Mouse (Mus musculus) neural tube, embryonic 10.5 days (tissue): Measurements from ENCODE around the gene Camsap1.

Experiments used
- DNase-seq: peaks from one replicate; pipeline ENCODE4 v3.0.0-alpha.2; 2017; ENCODE audit warnings: low spot score; ENCODE audit errors: extremely low spot score

Gene Camsap1

DNA sequence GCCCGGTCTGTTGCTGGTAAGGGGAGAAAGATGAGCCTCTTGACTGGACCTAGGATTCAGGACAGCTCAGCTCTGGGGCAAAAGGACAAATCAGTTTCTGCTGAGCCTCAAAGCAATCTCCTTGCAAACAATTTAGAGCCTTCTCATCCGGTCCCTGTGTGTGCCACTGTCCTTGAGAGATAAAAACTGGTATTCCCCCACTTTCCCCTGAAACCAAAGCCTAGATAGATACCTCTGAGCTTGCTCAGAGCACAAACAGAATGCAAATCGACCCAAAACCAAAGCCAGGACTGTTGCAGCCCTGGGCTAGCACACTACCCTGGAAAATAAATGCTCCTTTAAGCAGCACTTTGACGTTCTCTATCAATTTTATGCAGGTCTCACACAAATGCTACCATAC, 4.1 kb downstream of the Camsap1 start:
- DNase-seq = no peak

GRCm38 (mm10) chr2:25977587-25978239, 5.4 kb downstream of the Camsap1 start:
- DNase-seq = no peak

DNA sequence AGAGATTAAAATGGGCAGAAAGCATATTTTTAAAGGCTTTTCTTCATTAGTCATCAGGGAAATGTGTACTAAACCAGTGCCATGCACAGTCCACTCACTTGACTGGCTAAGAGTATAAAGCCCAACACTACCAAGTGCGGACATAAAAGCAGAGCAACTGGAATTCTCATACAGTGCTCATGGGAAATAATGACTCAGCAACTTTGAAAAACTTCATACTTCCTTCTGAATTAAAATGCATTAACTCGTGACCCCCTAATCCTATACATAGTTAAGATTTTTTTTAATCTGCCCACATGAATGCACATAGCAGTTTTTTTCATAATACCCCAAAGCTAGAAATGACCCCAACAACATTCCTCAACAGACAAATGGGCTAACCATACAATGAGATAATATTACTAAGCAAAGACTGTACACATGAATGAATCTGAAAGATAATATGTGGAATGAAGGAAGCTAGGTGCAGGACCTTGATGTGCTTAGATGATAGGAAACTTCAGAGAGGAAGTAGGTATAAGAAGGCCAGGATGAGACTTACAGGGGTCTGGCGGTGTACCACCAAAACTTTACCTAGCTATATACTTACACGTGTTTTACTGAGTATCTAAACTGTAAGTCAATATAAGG, 7.8 kb downstream of the Camsap1 start:
- no peak for DNase-seq

- DNase-seq = no peak
These were observed 12.7 kb downstream of the Camsap1 start for GRCm38 (mm10) chr2:25970426-25970825.

DNA sequence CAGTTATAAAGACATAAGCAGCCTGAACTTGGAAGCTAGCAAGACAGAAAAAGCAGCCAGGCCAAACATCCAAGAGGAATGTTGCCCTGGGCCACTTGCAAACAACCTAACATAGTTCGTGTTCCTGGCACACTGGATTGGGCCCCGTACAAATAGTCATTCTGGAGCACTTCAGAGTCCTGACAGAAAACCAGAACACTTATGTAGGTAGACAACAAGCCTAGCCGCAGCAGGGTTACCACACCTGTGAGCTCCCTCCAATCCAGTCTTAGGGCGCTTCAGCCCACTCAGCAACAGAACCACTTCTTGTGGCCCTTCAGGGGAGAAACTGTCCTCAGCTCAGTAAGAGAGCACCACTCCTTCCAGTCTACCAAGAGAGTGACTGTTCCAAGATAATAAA, 13.8 kb downstream of the Camsap1 start:
- DNase-seq = no peak

DNA sequence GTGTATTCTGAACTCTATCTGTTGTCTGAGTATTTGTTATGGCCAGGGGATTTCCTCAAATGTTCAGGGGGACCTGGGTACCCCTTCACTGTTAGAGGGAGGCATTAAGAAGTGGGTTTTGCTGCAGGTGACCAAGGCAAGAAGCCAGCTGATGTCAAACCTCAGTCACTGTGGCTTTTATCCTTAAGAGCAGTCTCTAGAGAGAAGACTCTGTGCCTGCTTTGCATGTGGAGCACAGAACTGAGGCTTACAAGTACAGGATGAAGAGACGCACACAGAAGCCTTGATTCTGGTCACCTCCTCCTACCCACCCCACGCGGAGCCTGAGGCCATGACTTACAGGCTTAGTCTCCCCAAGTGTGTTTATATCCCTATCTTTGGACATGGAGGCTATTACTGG, 33.8 kb downstream of the Camsap1 start:
- DNase-seq = no peak

DNA sequence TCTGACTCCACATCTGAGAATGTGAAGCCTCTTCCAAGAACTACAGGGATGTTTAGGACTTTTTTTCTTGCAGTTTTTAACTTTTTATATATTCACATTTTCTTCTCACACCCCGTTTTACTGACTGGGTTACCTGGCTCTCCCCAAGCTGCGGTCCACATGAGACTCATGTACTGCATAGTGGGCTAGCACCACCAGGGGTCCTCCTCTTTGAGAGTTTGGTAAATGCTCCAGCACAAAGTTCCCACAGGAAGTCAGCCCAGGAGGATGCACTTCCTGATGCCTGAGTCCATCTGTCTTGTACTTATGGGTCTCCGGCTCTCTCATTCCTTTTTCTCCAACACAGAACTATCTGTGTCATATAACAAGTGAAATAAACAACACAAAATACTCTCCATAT, 35.1 kb downstream of the Camsap1 start:
- no peak for DNase-seq

DNA sequence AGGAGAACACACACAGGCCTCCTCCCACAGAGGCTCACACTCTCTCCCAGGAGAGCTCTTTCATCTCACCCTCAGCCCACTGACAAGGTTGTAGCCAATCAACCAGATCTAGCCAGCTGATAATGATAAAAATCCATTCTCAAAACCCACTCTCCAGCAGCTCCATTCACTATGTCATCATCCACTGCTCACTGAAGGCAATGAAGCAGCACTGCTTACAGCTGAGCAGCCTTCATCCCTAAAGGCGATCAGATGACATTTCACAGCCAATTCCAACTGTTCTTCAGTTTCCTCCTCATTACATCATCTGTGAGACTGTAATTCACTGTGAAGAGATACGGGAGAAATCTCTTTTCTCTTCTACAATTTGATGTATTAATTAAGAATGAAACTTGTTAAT, 39.3 kb downstream of the Camsap1 start:
- DNase-seq = no peak

DNA sequence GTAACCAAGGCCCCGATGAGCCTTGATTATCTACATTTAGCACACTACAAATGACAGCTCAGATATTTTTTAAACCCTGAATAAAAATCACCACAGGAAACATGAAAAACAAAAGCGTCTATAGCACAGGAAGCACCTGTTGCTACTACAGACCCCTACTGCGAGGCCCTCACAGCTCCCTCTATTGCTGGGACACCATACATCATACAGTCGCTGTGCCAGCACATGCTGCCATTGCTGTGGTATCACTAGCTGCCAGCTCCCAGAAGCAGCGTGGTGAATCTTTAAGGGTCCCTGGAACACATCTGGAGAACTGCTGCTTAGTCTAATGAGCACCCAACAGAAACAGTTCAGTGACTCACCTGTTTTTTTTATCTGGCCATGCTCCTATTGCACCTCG, 42.6 kb downstream of the Camsap1 start:
- DNase-seq = no peak

- DNase-seq = peak; percentile 25
These were observed 51.7 kb downstream of the Camsap1 start for GRCm38 (mm10) chr2:25931249-25931859.

- no peak for DNase-seq
These were observed 55.3 kb downstream of the Camsap1 start for GRCm38 (mm10) chr2:25927821-25928220.

GRCm38 (mm10) chr2:25924934-25925333, 58.1 kb downstream of the Camsap1 start:
- DNase-seq = no peak

DNA sequence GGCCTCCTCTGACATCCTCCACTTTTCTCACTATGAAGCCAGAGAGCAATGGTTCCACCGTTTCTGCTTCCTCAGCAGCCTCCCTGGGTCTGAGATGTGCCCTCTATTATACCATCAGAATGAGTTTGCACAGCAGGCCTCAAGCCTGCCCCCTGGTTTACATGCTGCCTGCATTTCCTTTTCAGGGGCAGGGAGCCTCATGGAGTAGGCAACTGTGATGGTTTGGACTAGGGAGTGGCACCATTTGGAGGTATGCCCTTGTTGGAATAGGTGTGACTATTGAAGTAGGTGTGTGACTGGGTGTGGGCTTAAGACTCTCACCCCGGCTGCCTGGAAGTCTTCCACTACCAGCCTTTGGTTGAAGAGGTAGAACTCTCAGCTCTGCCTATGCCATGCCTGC, 59.3 kb downstream of the Camsap1 start:
- DNase-seq = no peak

DNA sequence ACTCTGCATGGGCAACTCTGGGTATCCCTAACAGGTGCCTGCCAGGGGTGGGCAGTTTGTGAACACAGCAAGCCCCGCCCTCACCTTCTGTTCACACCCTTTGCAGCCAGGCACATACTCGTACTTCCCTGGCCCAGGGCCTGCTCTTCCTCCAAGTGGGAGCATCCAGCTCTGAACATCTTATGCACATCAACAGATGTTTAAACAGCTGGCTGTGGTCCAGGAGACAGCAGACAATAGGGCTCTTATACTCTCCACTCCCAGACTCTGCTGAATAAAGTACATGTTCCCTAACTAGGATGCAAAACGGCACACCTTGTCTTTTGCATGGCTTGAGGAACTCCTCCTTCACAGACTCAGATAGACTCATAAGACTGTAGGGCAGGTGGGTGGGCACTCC, 63.1 kb downstream of the Camsap1 start:
- DNase-seq = no peak

GRCm38 (mm10) chr2:25918408-25918807, 64.7 kb downstream of the Camsap1 start:
- no peak for DNase-seq

DNA sequence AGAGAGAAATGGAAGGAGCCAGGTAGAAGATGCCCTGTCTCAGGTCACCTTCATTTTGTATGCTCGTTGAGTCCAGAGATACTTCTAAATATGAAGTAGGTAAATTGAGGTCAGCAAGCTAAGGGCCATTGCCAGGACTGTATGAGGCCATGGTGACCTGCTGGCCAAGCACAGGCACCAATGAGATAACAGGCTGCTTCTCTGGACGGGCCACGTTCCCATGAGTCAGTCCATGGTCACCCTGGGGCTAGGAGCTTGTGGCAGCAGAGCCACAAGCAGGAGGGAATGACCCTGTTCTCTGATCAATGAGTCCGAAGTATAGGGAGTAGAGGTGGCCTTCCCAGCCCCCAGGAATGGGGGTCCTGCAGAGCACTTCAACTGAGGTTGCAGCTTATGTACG, 68.3 kb downstream of the Camsap1 start:
- no peak for DNase-seq

DNA sequence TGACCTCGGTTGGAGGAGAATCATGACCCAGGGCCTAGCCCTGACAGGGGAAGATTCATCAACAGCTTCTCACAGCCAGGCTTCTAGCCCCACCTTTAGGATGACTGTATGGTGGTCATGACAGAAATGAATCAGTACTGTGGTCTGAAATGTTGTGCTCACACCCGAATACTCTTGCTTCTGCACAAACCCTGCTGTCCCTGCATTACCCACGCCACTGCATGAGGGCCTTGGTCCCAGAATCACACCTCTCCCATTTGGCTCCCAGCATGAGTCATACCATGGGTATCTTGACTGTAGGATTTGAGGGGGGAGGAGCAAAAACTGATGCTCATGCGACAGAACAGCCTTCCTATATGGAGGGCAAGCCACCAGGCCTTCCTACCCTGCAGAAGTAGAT, 68.9 kb downstream of the Camsap1 start:
- DNase-seq = no peak

GRCm38 (mm10) chr2:25913247-25913646, 69.8 kb downstream of the Camsap1 start:
- no peak for DNase-seq

DNA sequence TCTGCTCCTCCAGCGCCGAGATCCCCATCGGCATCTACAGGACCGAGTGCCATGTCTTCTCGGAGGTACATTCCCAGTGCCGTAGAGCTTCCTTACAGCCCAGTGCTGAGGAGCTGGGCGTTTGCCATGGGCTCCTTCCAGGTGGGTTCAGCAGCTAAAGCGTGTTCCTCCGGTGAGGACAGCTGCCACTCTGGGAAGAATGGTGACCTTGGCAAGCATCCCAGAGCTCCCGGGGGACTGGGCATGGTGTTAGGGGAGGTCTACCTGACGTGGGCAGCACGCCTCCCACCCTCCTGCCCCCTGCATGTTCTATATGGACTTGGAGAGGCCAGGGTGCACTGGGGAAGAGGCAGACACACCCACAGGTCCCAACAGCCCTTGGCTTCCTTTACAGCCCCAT, 73.2 kb downstream of the Camsap1 start:
- no peak for DNase-seq

DNA sequence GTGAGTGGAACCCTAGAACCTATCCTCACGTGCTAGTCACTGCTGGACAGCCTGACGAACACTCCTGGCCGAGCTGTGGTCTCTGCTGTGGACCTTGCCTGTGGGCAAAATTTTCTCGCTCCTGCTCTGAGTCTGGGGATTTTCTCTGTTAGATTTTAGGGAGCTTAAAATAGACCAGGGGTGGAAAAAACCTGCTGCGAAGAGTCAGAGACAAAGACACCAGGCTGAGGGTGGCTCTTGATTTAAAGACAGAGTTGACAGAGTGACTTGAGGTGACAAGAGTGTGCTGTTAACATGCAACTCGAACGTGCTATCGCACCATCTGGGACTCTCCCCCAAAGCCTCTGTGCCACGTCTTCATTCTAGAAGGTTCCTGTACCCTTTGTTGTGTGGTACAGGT, 84.1 kb downstream of the Camsap1 start:
- no peak for DNase-seq

DNA sequence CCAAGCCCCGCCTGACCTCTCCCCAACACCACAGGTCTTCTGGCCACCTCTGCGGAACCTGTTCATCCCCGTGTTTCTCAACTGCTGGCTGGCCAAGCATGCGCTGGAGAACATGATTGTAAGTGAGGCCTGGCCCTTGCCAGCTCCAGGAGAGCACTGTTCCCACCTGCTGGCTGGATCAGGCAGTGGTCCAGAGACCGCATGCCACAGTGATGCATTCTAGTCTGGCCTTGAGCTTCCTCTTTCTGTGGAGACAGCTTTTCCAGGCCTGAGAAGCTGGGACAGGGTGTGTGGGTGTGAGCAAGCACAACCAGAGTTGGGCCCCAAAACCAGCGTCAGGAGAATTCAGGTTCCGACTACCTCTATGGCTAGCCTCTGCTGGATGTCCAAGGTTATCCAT, 90.6 kb downstream of the Camsap1 start:
- no peak for DNase-seq

DNA sequence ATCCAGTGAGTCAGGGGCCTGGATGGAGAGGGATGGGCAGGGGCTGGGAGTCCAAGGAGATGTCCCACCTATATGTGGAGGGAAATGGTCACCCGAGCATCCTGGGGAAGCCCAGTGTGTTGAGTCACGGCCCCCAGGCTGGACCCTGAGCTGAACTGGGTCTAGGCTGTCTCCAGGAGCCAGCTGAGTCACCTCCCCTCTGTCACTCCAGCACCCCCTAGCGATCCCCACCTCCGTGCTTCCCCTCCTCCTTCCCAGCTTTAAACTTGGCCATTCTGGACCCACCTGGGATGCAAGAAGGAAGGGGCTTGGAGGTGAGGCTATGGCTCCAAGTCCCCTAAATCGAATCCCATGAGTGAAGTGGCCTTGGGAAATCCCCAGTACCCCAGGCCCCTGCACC, 94.9 kb downstream of the Camsap1 start:
- no peak for DNase-seq

- no peak for DNase-seq
These were observed 95.9 kb downstream of the Camsap1 start for GRCm38 (mm10) chr2:25887226-25887625.
